Mouse (Mus musculus) embryonic facial prominence, embryonic 10.5 days (tissue): ENCODE data around the gene Trim15. TPM values are rescaled to one million over a fixed set of nuclear protein-coding genes. Genes with fewer than 3 reads are reported as not detected.
"Not testable (repeated sequence)": the region's sequence is repeated elsewhere in the genome, so short reads cannot be mapped to it uniquely, and the experiment has no call there.

Experiments
- DNase-seq: peaks from one replicate; pipeline ENCODE4 v3.0.0-alpha.2; 2017; ENCODE audit warnings: low spot score
- H3K27ac ChIP-seq: fragments of 300-500 bp; sonication (generic); replicated peaks from 2 replicates; pipeline ENCODE4 v1.5.1; 2016; ENCODE audit warnings: mild to moderate bottlenecking
- H3K27me3 ChIP-seq: fragments of 300-500 bp; sonication (generic); replicated peaks from 2 replicates; pipeline ENCODE4 v1.6.1; 2016; ENCODE audit warnings: low read depth, mild to moderate bottlenecking; ENCODE audit not compliant: poor library complexity, severe bottlenecking
- H3K36me3 ChIP-seq: fragments of 300-500 bp; sonication (generic); replicated peaks from 2 replicates; pipeline ENCODE4 v1.6.1; 2016; ENCODE audit warnings: mild to moderate bottlenecking, moderate library complexity
- H3K4me1 ChIP-seq: fragments of 300-500 bp; sonication (generic); 2 replicates; pipeline ENCODE4 v1.6.1; 2016
- H3K4me3 ChIP-seq: fragments of 300-500 bp; sonication (generic); 2 replicates; pipeline ENCODE4 v1.5.1; 2016; ENCODE audit warnings: mild to moderate bottlenecking, moderate library complexity
- H3K9me3 ChIP-seq: fragments of 300-500 bp; sonication (generic); 2 replicates; pipeline ENCODE4 v1.6.1; 2016; ENCODE audit warnings: mild to moderate bottlenecking
- WGBS: fragments of 180-500 bp; shearing (Covaris S2); methylation state at CpG from one replicate; pipeline ENCODE4 v1.1.7; 2016; 5-methylcytosine and 5-hydroxymethylcytosine counted together
- polyA plus RNA-seq: library from polyadenylated mRNA; unstranded; fragments of >200 nt; fragmentation: Nextera tagmentation; extraction: Ambion mirVana; gene quantifications from 2 replicates; pipeline ENCODE4 v1.2.1, GENCODE M21; 2016

Gene Trim15
- polyA plus RNA-seq, 1 experiment from 2014 or later, result 0.36 TPM

DNA sequence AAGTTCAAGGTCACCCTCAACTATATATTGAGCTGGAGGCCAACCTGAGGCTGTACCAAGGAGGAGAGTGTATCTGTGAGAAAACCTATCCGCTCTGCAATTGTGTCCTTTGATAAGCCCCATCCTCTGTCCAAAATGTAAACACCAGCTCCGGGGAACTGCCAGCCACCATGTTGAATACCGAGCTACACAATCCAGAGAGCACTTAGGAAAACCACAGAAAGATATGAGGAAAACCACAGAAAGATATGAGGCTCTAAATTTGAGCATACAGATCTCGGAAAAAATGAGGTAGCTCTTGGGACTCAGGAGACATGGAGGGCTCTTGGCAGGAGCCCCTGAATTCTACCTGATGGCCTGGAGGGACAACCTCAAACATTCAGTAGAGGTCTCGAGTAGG, 26.4 kb upstream of the Trim15 start:
- H3K9me3 ChIP-seq, result no peaks in the 10 kb centered on the region
- H3K27me3 ChIP-seq, result no peaks in the 10 kb centered on the region
- no peak overlapping the region for H3K27ac ChIP-seq
- H3K36me3 ChIP-seq, result no peaks in the 10 kb centered on the region
- no peak overlapping the region for H3K4me3 ChIP-seq
- 80% methylated on average over 5 of the region's 5 CpGs for WGBS
- H3K4me1 ChIP-seq, result no peaks in the 10 kb centered on the region
- no peak for DNase-seq

DNA sequence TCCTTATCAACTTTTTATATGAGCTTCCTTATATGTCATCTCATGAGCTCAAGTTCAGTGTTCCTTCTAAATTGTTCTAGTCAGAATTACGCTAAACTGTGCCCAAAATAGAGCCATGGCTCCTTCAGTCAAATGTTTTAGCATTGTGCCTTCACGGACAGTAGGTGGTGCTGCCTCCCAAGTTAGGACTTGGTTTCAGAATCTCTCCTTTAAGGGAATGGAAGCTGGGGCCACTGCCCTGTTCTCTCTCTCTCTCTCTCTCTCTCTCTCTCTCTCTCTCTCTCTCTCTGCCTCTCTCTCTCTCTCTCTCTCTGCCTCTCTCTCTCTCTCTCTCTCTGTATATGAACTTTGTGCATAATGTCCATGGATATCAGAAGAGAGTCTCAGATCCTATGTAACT, 25.4 kb upstream of the Trim15 start:
- 17% methylated on average over 2 of the region's 2 CpGs for whole genome bisulfite sequencing
- peak; percentile 29 for DNase-seq
- no peak overlapping the region for H3K4me3 ChIP-seq

DNA sequence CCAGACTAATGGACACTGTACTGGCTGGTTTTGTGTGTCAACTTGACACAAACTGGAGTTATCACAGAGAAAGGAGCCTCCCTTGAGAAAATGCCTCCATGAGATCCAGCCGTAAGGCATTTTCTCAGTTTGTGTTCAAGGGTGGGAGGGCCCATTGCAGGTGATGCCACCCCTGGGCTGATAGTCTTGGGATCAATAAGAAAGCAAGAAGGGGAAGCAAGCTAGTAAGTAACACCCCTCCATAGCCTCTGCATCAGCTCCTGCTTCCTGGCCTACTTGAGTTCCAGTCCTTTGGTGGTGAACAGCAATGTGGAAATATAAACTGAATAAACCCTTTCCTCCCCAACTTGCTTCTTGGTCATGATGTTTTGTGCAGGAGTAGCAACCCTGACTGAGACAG, 24.5 kb upstream of the Trim15 start:
- not testable (repeated sequence) for H3K27ac ChIP-seq, DNase-seq, H3K4me1 ChIP-seq, H3K4me3 ChIP-seq, H3K9me3 ChIP-seq, H3K36me3 ChIP-seq, H3K27me3 ChIP-seq
- 89% methylated on average over 1 of the region's 1 CpGs for WGBS

More for the DNA sequence above, 25.4 kb upstream of the Trim15 start:
- Histone ChIP-seq H3K36me3 (no peaks in the 10 kb centered on the region), H3K9me3 (no peaks in the 10 kb centered on the region), H3K27ac (no peak overlapping the region), H3K27me3 (no peaks in the 10 kb centered on the region), H3K4me1 (no peaks in the 10 kb centered on the region)

- no peaks in the 10 kb centered on the region for H3K9me3 ChIP-seq
- no peak for DNase-seq
- no peak within 1 kb of the TSS for H3K27ac ChIP-seq
- no peaks in the 10 kb centered on the region for H3K4me1 ChIP-seq
- no peaks in the 10 kb centered on the region for H3K36me3 ChIP-seq
- 87% methylated on average over 5 of the region's 5 CpGs for WGBS
- no peak within 1 kb of the TSS for H3K4me3 ChIP-seq
- H3K27me3 ChIP-seq, result no peaks in the 10 kb centered on the region
These were observed 23.3 kb upstream of the Trim15 start, which contains the start of gene Trim40 for GRCm38 (mm10) chr17:36890073-36890903. TSS of gene Trim40 (minus strand) at chr17:36890123.

DNA sequence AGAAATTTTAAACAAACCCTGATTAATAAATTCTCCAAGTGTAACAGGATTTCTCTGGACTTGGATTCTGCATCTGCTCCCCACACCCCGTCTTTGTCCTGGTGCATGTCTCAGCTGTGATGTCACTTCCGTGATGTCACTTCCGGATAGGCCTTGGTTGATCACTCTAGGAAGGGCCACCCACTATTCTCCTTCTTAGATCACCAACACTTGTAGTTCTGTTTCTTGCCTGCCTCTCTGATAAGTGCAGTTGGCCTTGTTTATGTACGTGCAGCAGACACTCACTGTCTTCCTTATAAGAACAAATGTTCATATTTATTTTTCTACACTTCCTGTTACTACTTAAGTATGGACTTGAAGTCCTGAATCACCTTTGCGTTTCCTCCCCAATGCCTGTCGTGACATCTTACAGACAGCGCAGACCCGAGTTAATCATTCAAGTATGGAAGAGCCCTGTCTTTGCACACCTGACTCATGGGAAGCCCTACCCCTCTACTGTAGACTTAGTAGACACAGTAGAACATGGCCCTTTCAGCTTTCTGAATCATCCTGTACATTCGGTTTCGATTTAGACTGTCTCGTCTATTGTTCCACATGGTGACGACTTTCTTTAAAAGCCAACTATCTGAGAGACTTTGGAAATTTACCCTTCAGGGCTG, 18.3 kb upstream of the Trim15 start:
- WGBS, result 94% methylated on average over 12 of the region's 12 CpGs
- H3K9me3 ChIP-seq, result no peaks in the 10 kb centered on the region
- no peaks in the 10 kb centered on the region for H3K27me3 ChIP-seq
- H3K27ac ChIP-seq, result no peak overlapping the region
- DNase-seq, result no peak
- no peak overlapping the region for H3K4me3 ChIP-seq
- H3K36me3 ChIP-seq, result no peaks in the 10 kb centered on the region
- no peaks in the 10 kb centered on the region for H3K4me1 ChIP-seq

- Histone ChIP-seq H3K27me3 (no peaks in the 10 kb centered on the region), H3K4me3 (no peak overlapping the region), H3K27ac (no peak overlapping the region), H3K9me3 (no peaks in the 10 kb centered on the region), H3K4me1 (no peaks in the 10 kb centered on the region), H3K36me3 (no peaks in the 10 kb centered on the region)
- no peak for DNase-seq
- 87% methylated on average over 2 of the region's 2 CpGs for WGBS
These were observed 16.3 kb upstream of the Trim15 start for GRCm38 (mm10) chr17:36883350-36883749.

DNA sequence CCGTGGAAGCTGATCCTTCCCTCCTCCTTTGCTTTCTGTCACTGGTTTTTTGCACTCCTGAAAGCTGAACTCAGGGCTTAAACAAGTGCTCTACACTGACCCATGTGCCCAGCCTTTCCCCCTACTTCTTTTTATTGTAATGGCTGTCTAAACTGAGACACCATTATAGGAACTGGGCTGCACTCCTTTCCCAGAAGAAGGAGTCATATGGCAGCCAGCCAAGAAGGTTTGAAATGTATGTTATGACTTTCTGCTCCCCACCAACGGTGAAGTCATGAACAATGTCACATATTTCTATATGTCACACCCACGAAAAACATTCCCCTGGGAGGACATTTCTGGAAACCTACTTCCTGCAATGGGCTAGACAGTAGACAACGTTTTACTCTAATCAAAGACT, 7.6 kb upstream of the Trim15 start:
- H3K4me1 ChIP-seq, result no peaks in the 10 kb centered on the region
- no peak for DNase-seq
- H3K4me3 ChIP-seq, result no peak overlapping the region
- WGBS, result 76% methylated on average over 4 of the region's 4 CpGs
- H3K9me3 ChIP-seq, result no peaks in the 10 kb centered on the region
- H3K27ac ChIP-seq, result no peak overlapping the region
- no peaks in the 10 kb centered on the region for H3K36me3 ChIP-seq
- no peaks in the 10 kb centered on the region for H3K27me3 ChIP-seq

- Histone ChIP-seq H3K27ac (peak overlapping the region; percentile 5; the same call in 1 of the 2 replicates), H3K4me1 (peaks cover 8% of the 10 kb centered on the region), H3K4me3 (peak overlapping the region; percentile 16), H3K36me3 (no peaks in the 10 kb centered on the region), H3K9me3 (no peaks in the 10 kb centered on the region), H3K27me3 (peaks cover 26% of the 10 kb centered on the region)
- no peak for DNase-seq
- 78% methylated on average over 25 of the region's 25 CpGs for WGBS
These were observed 3.2 kb upstream of the Trim15 start for GRCm38 (mm10) chr17:36869955-36870810.

GRCm38 (mm10) chr17:36869284-36869954, 2.4 kb upstream of the Trim15 start, which contains the start of gene Trim10:
TSS of gene Trim10 (plus strand) at chr17:36869574.
- peak within 1 kb of the TSS; percentile 5; the same call in 1 of the 2 replicates for H3K27ac ChIP-seq
- H3K36me3 ChIP-seq, result no peaks in the 10 kb centered on the region
- 87% methylated on average over 4 of the region's 4 CpGs for WGBS
- H3K4me1 ChIP-seq, result peaks cover 8% of the 10 kb centered on the region
- no peak for DNase-seq
- H3K9me3 ChIP-seq, result no peaks in the 10 kb centered on the region
- H3K4me3 ChIP-seq, result peak within 1 kb of the TSS; percentile 16
- H3K27me3 ChIP-seq, result peaks cover 31% of the 10 kb centered on the region

- Histone ChIP-seq H3K36me3 (no peaks in the 10 kb centered on the region), H3K9me3 (no peaks in the 10 kb centered on the region), H3K4me3 (no peak overlapping the region), H3K27me3 (peaks cover 31% of the 10 kb centered on the region), H3K27ac (no peak overlapping the region), H3K4me1 (peaks cover 8% of the 10 kb centered on the region)
- DNase-seq, result no peak
- WGBS, result 79% methylated on average over 2 of the region's 2 CpGs
These were observed 1.8 kb upstream of the Trim15 start for GRCm38 (mm10) chr17:36868836-36869235.

- Histone ChIP-seq H3K4me1 (peaks cover 2% of the 10 kb centered on the region), H3K4me3 (no peak overlapping the region), H3K36me3 (peaks cover 37% of the 10 kb centered on the region), H3K9me3 (no peaks in the 10 kb centered on the region), H3K27ac (no peak overlapping the region), H3K27me3 (peaks cover 19% of the 10 kb centered on the region)
- no peak for DNase-seq
- 65% methylated on average over 2 of the region's 2 CpGs for WGBS
These were observed 5.3 kb downstream of the Trim15 start for GRCm38 (mm10) chr17:36861680-36862079.

DNA sequence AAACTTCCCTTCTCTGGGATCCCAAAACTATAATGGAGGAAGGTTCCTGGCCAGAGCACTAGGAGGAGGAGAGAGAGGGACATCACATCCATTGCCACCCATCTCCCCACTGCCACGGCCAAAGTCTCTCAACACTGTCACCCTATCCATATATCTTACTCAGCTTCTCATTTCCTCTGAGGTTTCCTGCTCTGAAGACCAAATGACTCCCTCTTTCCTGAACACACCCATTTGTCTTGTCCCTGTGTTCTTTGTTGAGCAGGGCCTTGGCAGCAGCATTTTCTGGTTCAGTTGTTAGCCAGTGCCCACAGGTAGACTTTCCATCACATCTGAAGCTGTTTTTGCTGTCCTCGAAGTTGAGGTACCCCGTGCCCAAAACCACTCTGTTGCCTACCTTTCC, 8.8 kb downstream of the Trim15 start:
- Histone ChIP-seq H3K4me3 (no peak overlapping the region), H3K27ac (no peak overlapping the region), H3K4me1 (no peaks in the 10 kb centered on the region), H3K27me3 (no peaks in the 10 kb centered on the region), H3K36me3 (peaks cover 72% of the 10 kb centered on the region), H3K9me3 (no peaks in the 10 kb centered on the region)
- 92% methylated on average over 3 of the region's 3 CpGs for WGBS
- DNase-seq, result no peak
